Mouse (Mus musculus) liver, embryonic 11.5 days (tissue): ENCODE measurements around the gene Elavl4. TPM values are rescaled to one million over a fixed set of nuclear protein-coding genes. Genes with fewer than 3 reads are reported as not detected.
A peak's percentile ranks its signal among the peaks of the same experiment; 100 is the strongest.

Experiments
- ATAC-seq: fragments of 200-750 bp; cut with Nextera tagmentation; replicated peaks from 2 replicates; pipeline ENCODE4 v1.8.0; 2017; ENCODE audit warnings: moderate number of reproducible peaks, mild to moderate bottlenecking, moderate TSS enrichment, moderate library complexity; ENCODE audit not compliant: low FRiP score
- DNase-seq: peaks from one replicate; pipeline ENCODE4 v3.0.0-alpha.2; 2017; ENCODE audit warnings: low spot score
- H3K27ac ChIP-seq: fragments of 300-500 bp; sonication (generic); 2 replicates; pipeline ENCODE4 v1.5.1; 2014; ENCODE audit warnings: mild to moderate bottlenecking, low read depth, low read length, control low read depth
- H3K27me3 ChIP-seq: fragments of 300-500 bp; sonication (generic); replicated peaks from 2 replicates; pipeline ENCODE4 v1.6.1; 2014; ENCODE audit warnings: low read length, mixed read lengths; ENCODE audit not compliant: control insufficient read depth, insufficient read depth
- H3K36me3 ChIP-seq: fragments of 300-500 bp; sonication (generic); 2 replicates; pipeline ENCODE4 v1.6.1; 2014; ENCODE audit warnings: mild to moderate bottlenecking, low read length, moderate library complexity, mixed read lengths; ENCODE audit not compliant: control insufficient read depth, insufficient read depth
- H3K4me1 ChIP-seq: fragments of 300-500 bp; sonication (generic); replicated peaks from 2 replicates; pipeline ENCODE4 v1.6.1; 2014; ENCODE audit warnings: low read length, mixed read lengths; ENCODE audit not compliant: control insufficient read depth, insufficient read depth
- H3K4me2 ChIP-seq: fragments of 300-500 bp; sonication (generic); 2 replicates; pipeline ENCODE4 v1.6.1; 2014; ENCODE audit warnings: mild to moderate bottlenecking, control low read depth, moderate library complexity
- H3K4me3 ChIP-seq: fragments of 300-500 bp; sonication (generic); 2 replicates; pipeline ENCODE4 v1.5.1; 2014; ENCODE audit warnings: low read depth, low read length, control low read depth
- H3K9ac ChIP-seq: fragments of 300-500 bp; sonication (generic); 2 replicates; pipeline ENCODE4 v1.6.1; 2014; ENCODE audit warnings: low read depth, low read length, control low read depth
- H3K9me3 ChIP-seq: fragments of 300-500 bp; sonication (generic); 2 replicates; pipeline ENCODE4 v1.6.1; 2016; ENCODE audit warnings: low read length, inconsistent platforms, mixed read lengths; ENCODE audit not compliant: control insufficient read depth
- WGBS: fragments of 180-500 bp; shearing (Covaris S2); extraction: QIAGEN DNeasy Blood & Tissue Kit; methylation state at CpG from one replicate; pipeline ENCODE4 v1.1.7; 2014; 5-methylcytosine and 5-hydroxymethylcytosine counted together
- polyA plus RNA-seq: library from polyadenylated mRNA; unstranded; fragments of >200 nt; fragmentation: Nextera tagmentation; extraction: Ambion mirVana; gene quantifications from 2 replicates; pipeline ENCODE4 v1.2.1, GENCODE M21; 2014

The Elavl4 gene
- 1.7 and 3.2 TPM in 2 replicates for polyA plus RNA-seq

GRCm38 (mm10) chr4:110351178-110352000 is at the start of gene Elavl4:
TSS of gene Elavl4 (minus strand) at chr4:110351909.
- peak; percentile 86 for ATAC-seq
- Histone ChIP-seq H3K4me1 (no peaks in the 10 kb centered on the region), H3K4me2 (peak within 1 kb of the TSS; percentile 79), H3K4me3 (peak within 1 kb of the TSS; percentile 56), H3K36me3 (no peaks in the 10 kb centered on the region), H3K9me3 (no peaks in the 10 kb centered on the region), H3K27me3 (0 out of 2 replicates have a peak, but pooled peaks cover 3% of the 10 kb centered on the region), H3K9ac (peak within 1 kb of the TSS; percentile 61), H3K27ac (no peak within 1 kb of the TSS; the same call in 1 of the 2 replicates)
- under 1% methylated on average over 68 of the region's 75 CpGs for WGBS
- DNase-seq: peak; percentile 84

GRCm38 (mm10) chr4:110397618-110398045 is 45.9 kb upstream of the Elavl4 start, which contains the start of gene Agbl4:
TSS of gene Agbl4 (plus strand) at chr4:110397661.
- Histone ChIP-seq H3K4me1 (no peaks in the 10 kb centered on the region), H3K9me3 (no peaks in the 10 kb centered on the region), H3K9ac (no peak within 1 kb of the TSS), H3K4me3 (peak within 1 kb of the TSS; percentile 42), H3K4me2 (peak within 1 kb of the TSS; percentile 58), H3K27ac (no peak within 1 kb of the TSS), H3K27me3 (no peaks in the 10 kb centered on the region), H3K36me3 (no peaks in the 10 kb centered on the region)
- DNase-seq: peak; percentile 61
- 1% methylated on average over 27 of the region's 27 CpGs for WGBS
- peak; percentile 91 for ATAC-seq

- H3K9ac ChIP-seq: no peak overlapping the region
- WGBS: 80% methylated on average over 5 of the region's 5 CpGs
- no peak overlapping the region for H3K4me3 ChIP-seq
- no peaks in the 10 kb centered on the region for H3K4me1 ChIP-seq
- H3K36me3 ChIP-seq: no peaks in the 10 kb centered on the region
- no peak for DNase-seq
- H3K9me3 ChIP-seq: no peaks in the 10 kb centered on the region
- no peak overlapping the region for H3K4me2 ChIP-seq
- no peaks in the 10 kb centered on the region for H3K27me3 ChIP-seq
- no peak for ATAC-seq
- no peak overlapping the region for H3K27ac ChIP-seq
These were observed 44.5 kb upstream of the Elavl4 start for GRCm38 (mm10) chr4:110396221-110396620.

- 62% methylated on average over 2 of the region's 2 CpGs for WGBS
- no peak overlapping the region for H3K27ac ChIP-seq
- no peaks in the 10 kb centered on the region for H3K36me3 ChIP-seq
- no peak overlapping the region for H3K9ac ChIP-seq
- DNase-seq (no peak), ATAC-seq (no peak)
- H3K27me3 ChIP-seq: no peaks in the 10 kb centered on the region
- H3K9me3 ChIP-seq: no peaks in the 10 kb centered on the region
- H3K4me1 ChIP-seq: no peaks in the 10 kb centered on the region
- no peak overlapping the region for H3K4me2 ChIP-seq
- H3K4me3 ChIP-seq: no peak overlapping the region
These were observed 8.9 kb upstream of the Elavl4 start for GRCm38 (mm10) chr4:110360568-110360967.

- Histone ChIP-seq H3K36me3 (no peaks in the 10 kb centered on the region), H3K9me3 (no peaks in the 10 kb centered on the region), H3K4me1 (no peaks in the 10 kb centered on the region), H3K9ac (peak overlapping the region; percentile 61), H3K4me3 (peak overlapping the region; percentile 56), H3K4me2 (peak overlapping the region; percentile 79), H3K27ac (no peak overlapping the region), H3K27me3 (0 out of 2 replicates have a peak, but pooled peaks cover 3% of the 10 kb centered on the region)
- WGBS: 11% methylated on average over 5 of the region's 5 CpGs
- no peak for DNase-seq
- ATAC-seq: peak; percentile 37
These were observed 276 bp upstream of the Elavl4 start for GRCm38 (mm10) chr4:110352001-110352369.

GRCm38 (mm10) chr4:110350856-110351177 is 892 bp downstream of the Elavl4 start:
- Histone ChIP-seq H3K4me1 (no peaks in the 10 kb centered on the region), H3K36me3 (no peaks in the 10 kb centered on the region), H3K9ac (peak overlapping the region; percentile 61), H3K4me2 (peak overlapping the region; percentile 79), H3K27me3 (0 out of 2 replicates have a peak, but pooled peaks cover 3% of the 10 kb centered on the region), H3K27ac (no peak overlapping the region), H3K4me3 (peak overlapping the region; percentile 56), H3K9me3 (no peaks in the 10 kb centered on the region)
- WGBS: 13% methylated on average over 6 of the region's 6 CpGs
- DNase-seq (no peak), ATAC-seq (peak; percentile 17)

GRCm38 (mm10) chr4:110323912-110324311 is 27.8 kb downstream of the Elavl4 start:
- 50% methylated on average over 3 of the region's 3 CpGs for WGBS
- DNase-seq: no peak

GRCm38 (mm10) chr4:110312126-110312525 is 39.6 kb downstream of the Elavl4 start:
- no peaks in the 10 kb centered on the region for H3K9me3 ChIP-seq
- no peak for DNase-seq
- 32% methylated on average over 1 of the region's 1 CpGs for WGBS
- H3K4me2 ChIP-seq: no peak overlapping the region
- ATAC-seq: no peak
- H3K36me3 ChIP-seq: no peaks in the 10 kb centered on the region
- H3K27ac ChIP-seq: no peak overlapping the region
- H3K9ac ChIP-seq: no peak overlapping the region
- H3K27me3 ChIP-seq: no peaks in the 10 kb centered on the region
- H3K4me3 ChIP-seq: no peak overlapping the region
- H3K4me1 ChIP-seq: no peaks in the 10 kb centered on the region

More at GRCm38 (mm10) chr4:110323912-110324311, 27.8 kb downstream of the Elavl4 start:
- H3K36me3 ChIP-seq: no peaks in the 10 kb centered on the region
- H3K27me3 ChIP-seq: no peaks in the 10 kb centered on the region
- H3K4me3 ChIP-seq: no peak overlapping the region
- no peaks in the 10 kb centered on the region for H3K4me1 ChIP-seq
- no peak for ATAC-seq
- no peak overlapping the region for H3K9ac ChIP-seq
- H3K27ac ChIP-seq: no peak overlapping the region
- H3K4me2 ChIP-seq: no peak overlapping the region
- no peaks in the 10 kb centered on the region for H3K9me3 ChIP-seq

GRCm38 (mm10) chr4:110306972-110307371 is 44.7 kb downstream of the Elavl4 start:
- Histone ChIP-seq H3K27me3 (no peaks in the 10 kb centered on the region), H3K4me3 (no peak overlapping the region), H3K36me3 (no peaks in the 10 kb centered on the region), H3K9me3 (no peaks in the 10 kb centered on the region), H3K9ac (no peak overlapping the region), H3K4me2 (no peak overlapping the region), H3K4me1 (no peaks in the 10 kb centered on the region), H3K27ac (no peak overlapping the region)
- WGBS: 71% methylated on average over 5 of the region's 5 CpGs
- no peak for ATAC-seq
- DNase-seq: no peak
